Mouse (Mus musculus): ENCODE data around the gene Faim2. TPM values are rescaled to one million over a fixed set of nuclear protein-coding genes. Genes with fewer than 3 reads are reported as not detected.

The Faim2 gene
- total RNA-seq, 4 experiments from 2014 or later = 33.7 to 54.7 (median 43.2) TPM

DNA sequence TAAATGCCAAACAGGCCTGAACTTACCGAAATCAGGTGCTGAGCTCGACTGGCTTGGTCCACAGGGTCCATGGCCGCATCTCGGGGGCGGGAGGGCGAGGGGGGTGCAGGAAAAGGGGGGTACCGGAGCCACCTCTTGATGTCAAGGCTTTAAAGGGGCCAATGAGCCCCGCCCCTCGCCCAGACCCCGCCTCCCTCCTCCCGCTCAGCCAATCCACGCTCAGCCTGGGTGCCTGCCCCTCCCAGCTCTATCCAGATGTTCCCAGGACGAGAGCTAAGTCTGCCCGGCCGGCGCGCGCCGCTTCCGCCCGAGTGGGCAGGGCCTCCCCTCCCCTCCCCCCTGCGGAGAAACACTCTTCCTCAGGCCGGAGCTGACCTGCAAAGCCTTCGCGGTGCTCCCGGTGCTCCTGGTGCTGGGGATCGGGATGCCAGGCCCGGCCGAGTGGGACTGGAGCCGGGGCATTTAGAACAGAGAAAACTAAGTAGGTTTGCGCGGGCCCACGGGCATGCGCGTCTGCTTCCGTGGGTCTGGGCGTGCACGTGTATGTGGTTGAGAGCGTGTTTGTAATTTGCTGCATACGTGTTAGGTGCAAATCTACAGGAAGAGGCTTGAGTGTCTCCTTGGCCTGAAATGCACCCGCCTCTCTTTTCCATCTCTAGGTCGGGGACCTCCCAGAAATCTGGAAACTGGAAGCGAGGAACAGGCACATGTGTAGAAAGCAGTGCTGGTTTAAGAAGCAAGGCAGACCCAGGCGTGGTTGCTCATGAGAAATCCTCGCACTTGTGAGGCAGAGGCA, 70.2 kb downstream of the Faim2 start, which contains the start of gene Nckap5l:
Nckap5l (minus strand) TSS at position 143 of the 796 bp plus-strand sequence.
- peak; percentile 92 for DNase-seq

DNA sequence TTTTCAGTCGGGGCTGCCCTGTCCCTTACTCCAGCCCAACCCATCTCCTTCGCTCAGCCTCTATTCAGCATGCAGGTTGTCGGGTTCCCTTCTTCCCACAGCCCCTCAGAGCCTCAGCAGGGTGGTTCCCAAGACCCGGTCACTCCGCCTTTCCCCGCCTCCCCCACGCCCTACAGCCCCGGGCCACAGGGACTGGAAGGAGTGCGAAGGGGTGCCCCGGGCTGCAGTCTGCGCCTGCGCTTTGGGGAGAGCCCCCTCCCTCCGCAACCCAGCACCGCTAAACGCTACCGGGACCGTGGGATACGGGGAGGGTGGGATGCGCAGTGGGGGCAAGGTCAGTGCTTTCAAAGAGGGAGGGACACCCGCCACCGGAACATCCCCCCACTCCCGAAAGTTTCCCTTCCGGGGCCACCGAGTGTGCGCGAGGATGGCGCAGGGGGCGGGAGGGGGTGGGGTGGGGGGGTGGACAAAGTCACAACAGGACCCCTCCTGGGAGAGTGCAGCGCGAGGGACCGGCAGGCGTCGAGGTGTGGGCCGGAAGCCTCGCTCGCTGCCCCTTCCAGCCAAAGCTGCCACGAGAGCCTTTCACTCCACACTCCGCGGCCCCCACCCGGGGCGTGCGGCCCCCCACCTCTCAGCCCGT, 70.9 kb downstream of the Faim2 start:
- peak; percentile 69 for DNase-seq

DNA sequence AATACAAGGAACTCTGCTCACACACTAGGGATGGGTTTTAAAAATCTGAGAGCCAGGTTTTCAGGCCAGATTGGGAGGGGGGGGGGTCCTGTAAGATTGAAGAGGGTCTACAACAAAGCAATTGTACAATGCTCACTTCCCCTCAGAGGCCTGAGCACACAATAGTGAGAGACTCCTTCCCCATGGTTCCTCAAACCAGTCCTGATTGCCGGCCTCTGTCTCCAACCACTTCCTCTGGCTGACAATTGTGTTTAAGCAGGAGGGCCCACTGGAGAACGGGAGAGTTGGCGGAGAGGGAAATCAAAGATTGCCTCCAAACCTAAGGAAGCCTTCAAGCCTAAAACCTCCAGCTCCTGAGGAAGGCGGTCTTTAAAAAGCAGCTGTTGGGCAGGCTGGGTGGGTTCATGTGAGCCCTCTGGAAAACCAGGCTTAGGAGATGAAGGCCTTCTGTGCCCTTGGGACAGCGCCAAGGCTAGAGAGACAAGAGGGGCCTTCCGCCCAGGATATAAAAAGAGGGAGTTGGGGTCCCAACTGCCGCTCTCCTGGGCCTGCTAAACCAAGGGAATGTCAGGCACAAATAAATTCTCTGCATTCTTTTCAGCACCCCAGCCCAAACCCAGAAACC, 71.5 kb downstream of the Faim2 start:
- DNase-seq = no peak

DNA sequence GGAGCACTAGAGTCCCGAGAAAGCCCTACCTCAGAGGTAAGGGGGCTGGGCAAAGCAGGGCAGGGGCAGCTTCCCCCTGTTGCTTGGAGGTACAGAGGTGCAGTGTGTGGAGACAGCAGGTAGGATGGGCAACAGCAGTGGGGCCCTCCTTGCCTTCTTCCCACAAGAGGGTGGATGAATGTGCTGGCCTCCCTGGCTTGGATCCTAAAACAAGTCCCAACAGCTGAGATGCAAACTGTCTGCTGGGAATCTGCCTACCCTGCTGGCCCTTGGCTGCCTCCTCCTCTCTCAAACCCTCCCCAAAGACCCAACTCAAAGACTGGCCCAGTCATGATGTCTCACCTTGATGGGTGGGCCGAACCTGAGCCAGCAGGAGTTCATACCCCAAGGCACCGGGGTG, 72.5 kb downstream of the Faim2 start:
- DNase-seq = no peak

DNA sequence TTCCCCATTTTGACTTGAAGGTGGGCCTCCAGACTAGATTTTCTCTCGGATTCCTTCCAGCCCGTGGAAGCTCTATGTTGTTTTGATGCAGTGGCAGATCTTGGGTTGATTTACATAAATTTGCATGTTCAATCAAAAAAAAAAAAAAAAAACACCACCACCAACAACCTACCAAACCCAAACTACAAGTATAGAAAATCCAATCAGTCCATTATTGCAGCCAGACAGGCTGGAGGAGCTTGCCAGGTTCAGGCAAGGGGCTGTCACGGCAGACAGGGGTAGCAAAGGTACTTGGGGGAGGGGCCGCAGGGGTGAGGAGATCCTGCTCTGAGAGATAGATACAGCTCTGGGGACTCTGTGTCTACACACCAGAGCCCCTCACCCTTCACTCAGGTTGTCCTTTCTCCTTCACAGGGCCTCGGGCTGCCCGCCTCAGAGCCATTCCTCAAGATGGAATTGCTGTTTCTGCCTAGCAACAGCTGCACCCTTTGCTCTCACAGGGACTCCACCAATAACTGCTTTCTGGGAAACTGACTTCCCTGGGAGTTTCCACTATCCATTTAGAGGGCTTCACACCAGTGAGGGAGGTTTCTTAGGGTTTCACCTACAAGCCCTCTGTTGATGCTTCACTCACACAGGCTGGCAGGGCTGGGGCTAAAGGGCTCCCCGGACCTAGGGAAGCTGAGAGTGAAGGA, 73.2 kb downstream of the Faim2 start:
- no peak for DNase-seq

DNA sequence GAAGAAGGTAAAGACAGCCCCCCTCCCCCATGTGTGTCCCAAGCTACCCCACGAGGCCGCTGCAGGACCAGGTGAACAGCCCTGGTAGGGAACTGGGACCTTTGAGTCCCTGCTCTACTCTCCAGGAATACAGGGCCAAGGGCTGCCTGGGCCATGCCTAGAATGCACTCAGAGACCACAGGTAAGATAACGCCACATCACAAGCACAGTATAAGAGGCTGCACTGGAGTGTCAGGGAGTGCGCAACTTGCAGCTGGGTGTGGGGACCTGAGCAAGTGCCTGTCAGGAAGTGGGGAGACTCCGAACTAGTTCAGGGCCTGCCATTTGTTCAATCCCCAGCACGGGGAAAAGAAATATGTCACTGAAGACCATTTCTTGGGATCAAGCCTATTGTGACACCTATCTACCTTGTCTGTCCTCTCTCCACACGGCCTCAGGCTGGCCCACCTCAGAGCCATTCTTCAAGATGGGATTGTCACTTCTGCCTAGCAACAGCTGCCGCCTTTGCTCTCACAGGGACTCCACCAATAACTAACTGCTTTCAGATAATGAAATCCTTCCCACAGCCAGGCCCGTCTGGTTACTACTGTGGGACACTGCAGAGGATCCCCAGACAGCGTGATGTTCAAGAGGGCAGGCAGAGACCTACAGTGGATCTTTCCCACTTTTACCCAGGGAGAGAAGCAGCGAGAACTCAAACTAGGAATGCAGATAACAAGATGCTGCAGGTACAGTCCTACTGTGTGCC, 74.6 kb downstream of the Faim2 start:
- no peak for DNase-seq

DNA sequence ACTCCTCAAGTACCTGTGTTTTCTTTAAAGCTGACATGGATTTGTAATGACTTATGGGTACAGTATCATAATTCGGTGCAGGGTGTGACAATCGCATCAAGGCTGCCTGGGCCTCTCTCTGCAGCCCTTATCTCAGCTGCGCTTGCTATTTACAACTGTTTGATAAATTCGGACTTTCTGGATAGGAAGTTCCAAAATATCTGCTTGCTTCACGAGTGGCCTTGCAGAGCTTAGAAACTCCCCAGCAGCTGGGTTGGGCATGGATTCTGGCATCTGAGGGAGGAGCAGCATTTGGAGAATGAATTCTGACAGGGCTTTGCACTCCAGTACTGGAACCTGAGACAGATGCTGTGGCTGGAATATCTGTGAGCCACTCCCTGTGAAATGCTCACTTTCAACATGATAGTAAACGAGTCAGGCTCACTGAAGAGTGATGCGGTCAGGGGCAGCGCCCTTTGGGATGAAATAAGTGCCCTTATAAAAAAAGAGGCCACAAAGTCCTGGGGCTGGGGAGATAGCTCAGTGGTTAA, 78.1 kb downstream of the Faim2 start:
- DNase-seq = peak; percentile 70

DNA sequence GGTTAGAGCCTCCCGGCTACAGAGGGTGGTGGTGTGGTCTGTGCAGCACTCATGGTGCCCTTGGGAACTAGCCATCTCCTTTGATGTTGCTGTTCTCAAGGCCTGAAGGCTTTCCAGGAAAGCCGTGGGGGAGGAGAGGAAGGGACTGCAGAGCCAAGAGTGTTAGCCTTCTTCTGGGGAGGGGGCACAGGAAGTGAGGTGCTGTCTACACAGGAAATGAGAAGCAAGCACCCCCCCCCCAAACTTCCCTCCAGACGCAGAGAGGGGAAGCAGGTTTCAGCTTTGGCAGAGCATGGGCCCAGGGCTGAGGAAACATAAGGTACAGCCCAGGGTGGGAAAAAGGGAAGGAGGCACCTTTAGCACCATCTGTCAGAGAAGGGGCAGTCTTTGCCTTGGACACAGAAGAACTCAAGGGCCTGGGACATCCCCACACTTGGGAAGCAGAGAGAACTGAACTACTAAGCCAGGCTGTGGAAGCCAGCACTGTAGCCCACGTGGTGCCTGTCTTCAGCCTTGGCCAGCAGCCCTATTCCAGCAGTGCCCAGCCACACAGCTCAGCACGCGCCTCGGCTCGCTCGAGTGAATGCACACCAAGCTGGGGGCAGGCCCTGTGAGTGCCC, 78.7 kb downstream of the Faim2 start:
- DNase-seq = peak; percentile 85

Other genes starting within 250 kb of the Faim2 start
- gene Prpf40b, start 233.1 kb downstream of the Faim2 start, total RNA-seq (2022) = 10 to 100 TPM; 46.5 to 76.6 (median 51.2) TPM
- gene Fam186b, start 232.3 kb downstream of the Faim2 start, total RNA-seq (2022) = 1 to 10 TPM; 2.6 to 4.5 (median 3.8) TPM
- 10 to 100 TPM; 16.5 to 29.3 (median 24.4) TPM for gene Fmnl3, start 157.7 kb downstream of the Faim2 start, total RNA-seq (2022)
- 100 to 1,000 TPM; 442 to 837 (median 596) TPM for gene Tmbim6, start 135.3 kb downstream of the Faim2 start, total RNA-seq (2022)
- gene Nckap5l, start 70.4 kb downstream of the Faim2 start, total RNA-seq (2022) = 10 to 100 TPM; 20.2 to 54.8 (median 28.3) TPM
- gene Bcdin3d, start 53.4 kb downstream of the Faim2 start, total RNA-seq (2022) = 1 to 10 TPM; 5.2 to 8.1 (median 7.1) TPM
- 1 to 10 TPM; 1.0 to 5.2 (median 1.9) TPM for gene Aqp2, start 50.9 kb upstream of the Faim2 start, total RNA-seq (2022)
- gene Aqp5, start 62.6 kb upstream of the Faim2 start, total RNA-seq (2022) = 1 to 10 TPM in 1 of 4 experiments, under 1 TPM in 3; 0.43 to 2.1 (median 0.73) TPM
- not detected for gene Aqp6, start 73.2 kb upstream of the Faim2 start, total RNA-seq (2022)
- 1 to 10 TPM; 2.5 to 5.6 (median 4.8) TPM for gene Racgap1, start 123.5 kb upstream of the Faim2 start, total RNA-seq (2022)
- 1 to 10 TPM; 1.4 to 2.5 (median 1.8) TPM for gene Asic1, start 142.2 kb upstream of the Faim2 start, total RNA-seq (2022)
- gene Smarcd1, start 174.0 kb upstream of the Faim2 start, total RNA-seq (2022) = 10 to 100 TPM; 45.2 to 90.5 (median 62.8) TPM
- 10 to 100 TPM; 30.4 to 55.2 (median 34.8) TPM for gene Gm17349, start 177.3 kb upstream of the Faim2 start, total RNA-seq (2022)
- gene Gpd1, start 189.3 kb upstream of the Faim2 start, total RNA-seq (2022) = 100 to 1,000 TPM; 189 to 666 (median 461) TPM
- gene Cox14, start 197.5 kb upstream of the Faim2 start, total RNA-seq (2022) = 100 to 1,000 TPM; 200 to 304 (median 253) TPM
- 10 to 100 TPM; 58.2 to 67.4 (median 59.8) TPM for gene Cers5, start 244.7 kb upstream of the Faim2 start, total RNA-seq (2022)

Measured in adrenal gland, adult 8-10 months (tissue).